Mouse (Mus musculus) neural tube, embryonic 13.5 days (tissue): ENCODE measurements at regions not wholly inside any gene's neighbourhood (a gene's known extent, or its start where the extent isn't known, plus 50 kb on each side); places are given as distances from the start of the nearest gene placed in this dataset.

ENCODE experiments used
- ATAC-seq: fragments of 200-750 bp; cut with Nextera tagmentation; 2 replicates; pipeline ENCODE4 v1.8.0; 2017; ENCODE audit warnings: low read depth, mild to moderate bottlenecking, moderate TSS enrichment, moderate library complexity
- H3K27ac ChIP-seq: fragments of 300-500 bp; sonication (generic); replicated peaks from 2 replicates; pipeline ENCODE4 v1.5.1; 2015; ENCODE audit warnings: moderate library complexity, mild to moderate bottlenecking, inconsistent platforms
- H3K27me3 ChIP-seq: fragments of 300-500 bp; sonication (generic); 2 replicates; pipeline ENCODE4 v1.6.1; 2015; ENCODE audit warnings: mild to moderate bottlenecking, inconsistent platforms
- H3K36me3 ChIP-seq: fragments of 300-500 bp; sonication (generic); 2 replicates; pipeline ENCODE4 v1.6.1; 2015; ENCODE audit warnings: mild to moderate bottlenecking, inconsistent platforms
- H3K4me1 ChIP-seq: fragments of 300-500 bp; sonication (generic); replicated peaks from 2 replicates; pipeline ENCODE4 v1.6.1; 2015; ENCODE audit warnings: inconsistent platforms
- H3K4me2 ChIP-seq: fragments of 300-500 bp; sonication (generic); 2 replicates; pipeline ENCODE4 v1.6.1; 2015; ENCODE audit warnings: inconsistent platforms, mild to moderate bottlenecking, moderate library complexity
- H3K4me3 ChIP-seq: fragments of 300-500 bp; sonication (generic); 2 replicates; pipeline ENCODE4 v1.5.1; 2015; ENCODE audit warnings: mild to moderate bottlenecking, inconsistent platforms
- H3K9ac ChIP-seq: fragments of 300-500 bp; sonication (generic); 2 replicates; pipeline ENCODE4 v1.6.1; 2015; ENCODE audit warnings: moderate library complexity, mild to moderate bottlenecking, inconsistent platforms
- H3K9me3 ChIP-seq: fragments of 300-500 bp; sonication (generic); 2 replicates; pipeline ENCODE4 v1.6.1; 2016; ENCODE audit warnings: inconsistent platforms
- WGBS: fragments of 180-500 bp; shearing (Covaris S2); methylation state at CpG from one replicate; pipeline ENCODE4 v1.1.7; 2015; 5-methylcytosine and 5-hydroxymethylcytosine counted together

DNA sequence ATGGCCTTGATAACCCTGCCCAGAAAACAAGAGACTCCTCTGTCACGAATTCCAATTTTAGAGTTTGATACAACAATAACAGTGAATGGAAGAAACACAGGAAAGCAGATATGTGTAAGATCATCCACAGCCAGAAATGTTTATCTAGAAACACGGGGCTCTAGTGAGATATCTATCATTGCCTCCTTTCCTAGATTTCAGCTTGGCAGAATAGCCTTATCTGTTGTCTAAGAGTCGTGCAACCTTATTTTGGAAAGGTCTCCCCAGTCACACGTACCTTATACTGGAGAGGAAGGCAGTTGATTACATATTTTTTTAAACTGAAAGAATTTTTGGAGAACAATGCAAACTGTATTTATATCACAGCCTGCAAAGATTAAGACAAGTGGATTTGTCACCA is 61.6 kb downstream of the Gm10295 start:
- Histone ChIP-seq H3K9ac (no peak overlapping the region), H3K4me2 (no peak overlapping the region), H3K9me3 (no peaks in the 10 kb centered on the region), H3K4me1 (no peaks in the 10 kb centered on the region), H3K27ac (no peak overlapping the region), H3K4me3 (no peak overlapping the region), H3K36me3 (no peaks in the 10 kb centered on the region), H3K27me3 (no peaks in the 10 kb centered on the region)
- 86% methylated on average over 4 of the region's 4 CpGs for WGBS
- ATAC-seq, result no peak

DNA sequence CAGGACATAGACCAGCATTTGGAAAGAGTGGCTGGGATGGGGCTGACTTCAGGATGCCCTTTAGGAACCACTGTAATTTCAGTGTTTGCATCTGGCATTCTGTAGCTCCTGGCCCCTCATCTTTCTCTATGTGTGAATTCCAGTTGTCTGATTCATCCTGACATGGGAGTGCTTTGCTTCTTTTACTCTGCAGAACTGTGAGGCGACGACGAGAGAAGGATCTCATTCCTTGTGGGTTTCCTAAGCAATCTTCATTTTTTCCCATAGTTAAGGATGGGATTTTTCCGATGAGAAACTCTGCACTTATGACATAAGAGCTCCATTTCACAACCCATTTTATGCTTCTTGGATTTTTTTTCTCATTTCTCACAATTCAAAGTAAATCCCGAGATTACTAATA is 62.0 kb downstream of the Gm10295 start:
- Histone ChIP-seq H3K4me2 (no peak overlapping the region), H3K36me3 (no peaks in the 10 kb centered on the region), H3K4me3 (no peak overlapping the region), H3K4me1 (no peaks in the 10 kb centered on the region), H3K27ac (no peak overlapping the region), H3K27me3 (no peaks in the 10 kb centered on the region), H3K9me3 (no peaks in the 10 kb centered on the region), H3K9ac (no peak overlapping the region)
- ATAC-seq, result no peak
- WGBS, result 86% methylated on average over 5 of the region's 5 CpGs

DNA sequence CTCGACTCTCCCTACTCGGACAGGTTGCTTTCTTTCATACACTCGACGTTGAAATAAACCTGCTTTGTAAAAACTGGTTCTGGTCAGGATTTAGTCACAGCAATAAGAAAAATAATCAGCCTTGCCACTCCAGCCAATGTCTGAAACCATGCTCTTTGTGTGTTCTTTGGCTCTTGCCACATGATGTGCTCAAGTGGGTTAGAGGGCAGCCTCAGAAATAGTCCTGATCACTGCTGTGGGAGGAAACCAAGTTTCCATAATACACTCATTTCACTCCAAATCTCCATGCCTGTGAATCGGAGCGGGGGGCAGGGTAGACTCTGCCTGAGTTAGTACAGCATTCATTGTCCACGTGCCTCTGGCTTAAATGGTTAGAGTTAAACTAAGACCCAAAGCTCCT is 63.8 kb downstream of the Gm10295 start:
- WGBS, result 87% methylated on average over 7 of the region's 7 CpGs
- H3K9me3 ChIP-seq, result peaks cover 5% of the 10 kb centered on the region; the same call in 1 of the 2 replicates
- ATAC-seq, result no peak
- no peak overlapping the region for H3K4me3 ChIP-seq
- H3K4me2 ChIP-seq, result no peak overlapping the region
- H3K27ac ChIP-seq, result no peak overlapping the region
- H3K36me3 ChIP-seq, result no peaks in the 10 kb centered on the region
- no peak overlapping the region for H3K9ac ChIP-seq
- H3K27me3 ChIP-seq, result no peaks in the 10 kb centered on the region
- H3K4me1 ChIP-seq, result no peaks in the 10 kb centered on the region

DNA sequence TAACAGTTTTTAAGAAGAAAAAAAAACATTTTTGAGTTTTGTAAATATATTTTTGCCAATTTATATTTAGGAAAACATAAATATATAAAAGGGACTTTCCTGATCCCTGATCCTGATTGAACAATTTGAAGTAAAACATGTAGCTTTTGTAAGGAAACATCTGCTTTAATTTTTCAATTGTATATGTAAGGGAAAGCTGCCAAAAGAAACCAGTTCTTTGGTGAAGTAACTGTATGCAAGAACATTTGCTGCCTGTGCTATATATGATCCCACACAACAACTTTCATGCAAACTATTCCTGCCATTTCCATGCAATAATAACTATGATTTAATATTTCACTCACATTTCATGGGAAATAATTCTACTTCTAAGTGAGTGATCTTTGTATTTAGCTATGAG is 67.0 kb downstream of the Gm10295 start:
- H3K4me2 ChIP-seq, result no peak overlapping the region
- H3K27me3 ChIP-seq, result no peaks in the 10 kb centered on the region
- ATAC-seq, result no peak
- no peaks in the 10 kb centered on the region for H3K36me3 ChIP-seq
- H3K4me1 ChIP-seq, result no peaks in the 10 kb centered on the region
- H3K27ac ChIP-seq, result no peak overlapping the region
- peaks cover 5% of the 10 kb centered on the region; the same call in 1 of the 2 replicates for H3K9me3 ChIP-seq
- H3K4me3 ChIP-seq, result no peak overlapping the region
- no peak overlapping the region for H3K9ac ChIP-seq

DNA sequence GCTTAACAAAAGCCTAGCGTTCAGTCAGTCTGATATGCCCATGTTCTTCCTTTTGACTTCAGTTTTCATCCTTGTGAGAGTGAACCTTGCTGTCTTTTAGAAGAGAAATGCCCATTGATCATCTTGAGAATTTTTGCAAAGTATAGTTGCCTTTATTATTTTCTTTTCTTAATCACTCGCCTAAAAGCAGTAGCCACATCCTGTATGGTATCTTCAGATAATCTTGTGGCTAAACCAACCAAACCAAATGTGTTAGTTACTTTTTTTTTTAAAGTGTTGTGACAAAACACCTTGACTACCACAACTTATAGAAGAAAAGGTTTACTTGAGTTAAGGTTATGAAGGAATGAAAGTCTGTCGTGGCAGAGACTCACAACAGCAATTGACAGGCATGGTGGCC is 67.9 kb downstream of the Gm10295 start:
- 94% methylated on average over 3 of the region's 3 CpGs for WGBS
- H3K4me1 ChIP-seq, result no peaks in the 10 kb centered on the region

DNA sequence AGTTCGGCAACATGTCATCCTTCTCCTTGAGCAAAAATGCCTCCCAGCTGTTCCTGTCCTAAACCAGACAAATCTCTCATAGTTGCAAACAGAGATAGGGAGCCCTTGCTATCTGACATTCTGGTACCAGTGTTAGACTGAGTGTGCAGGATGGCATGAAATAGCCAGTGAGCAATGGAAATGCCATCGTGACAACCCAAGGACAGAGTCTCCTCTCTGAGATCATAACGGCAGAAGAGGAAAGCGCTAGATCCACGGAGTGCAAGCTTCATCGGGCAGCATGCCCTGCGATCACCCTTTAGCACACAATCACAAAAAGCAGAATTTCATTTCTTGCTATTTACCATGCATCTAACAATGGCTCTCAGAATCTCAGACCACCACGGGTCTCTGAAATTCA is 85.2 kb downstream of the Gm10295 start:
- Histone ChIP-seq H3K27me3 (no peaks in the 10 kb centered on the region), H3K4me1 (no peaks in the 10 kb centered on the region), H3K36me3 (no peaks in the 10 kb centered on the region), H3K9ac (no peak overlapping the region), H3K4me2 (no peak overlapping the region), H3K9me3 (no peaks in the 10 kb centered on the region), H3K27ac (no peak overlapping the region), H3K4me3 (no peak overlapping the region)
- 86% methylated on average over 8 of the region's 8 CpGs for WGBS
- ATAC-seq, result no peak

More for the DNA sequence above, 67.9 kb downstream of the Gm10295 start:
- Histone ChIP-seq H3K9me3 (peaks cover 5% of the 10 kb centered on the region; the same call in 1 of the 2 replicates), H3K27ac (no peak overlapping the region), H3K9ac (no peak overlapping the region), H3K4me3 (no peak overlapping the region), H3K36me3 (no peaks in the 10 kb centered on the region), H3K4me2 (no peak overlapping the region), H3K27me3 (no peaks in the 10 kb centered on the region)
- no peak for ATAC-seq

DNA sequence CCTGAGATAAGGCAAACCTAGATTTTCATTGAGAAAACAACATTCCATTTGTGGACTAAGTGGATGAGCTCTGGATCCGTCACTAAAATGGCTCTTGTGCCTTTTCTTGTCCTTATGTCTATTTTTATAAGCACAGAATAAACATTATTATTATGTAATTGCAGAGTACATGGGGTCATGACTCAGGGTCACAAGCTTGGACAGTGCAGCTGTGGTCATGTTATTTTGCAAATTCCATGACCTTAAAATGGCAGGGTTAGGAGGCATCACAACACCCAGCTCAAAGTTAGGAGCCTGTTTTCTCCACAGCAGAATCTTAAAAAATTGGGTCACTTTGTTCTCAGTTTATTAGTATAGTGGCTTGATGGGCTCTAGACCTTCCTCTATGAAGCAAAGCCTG is 87.2 kb downstream of the Gm10295 start:
- H3K4me3 ChIP-seq, result no peak overlapping the region
- H3K4me2 ChIP-seq, result no peak overlapping the region
- no peaks in the 10 kb centered on the region for H3K27me3 ChIP-seq
- no peak overlapping the region for H3K9ac ChIP-seq
- H3K36me3 ChIP-seq, result no peaks in the 10 kb centered on the region
- no peaks in the 10 kb centered on the region for H3K4me1 ChIP-seq
- no peak overlapping the region for H3K27ac ChIP-seq
- no peaks in the 10 kb centered on the region for H3K9me3 ChIP-seq
- ATAC-seq, result no peak
- WGBS, result 88% methylated on average over 1 of the region's 1 CpGs

DNA sequence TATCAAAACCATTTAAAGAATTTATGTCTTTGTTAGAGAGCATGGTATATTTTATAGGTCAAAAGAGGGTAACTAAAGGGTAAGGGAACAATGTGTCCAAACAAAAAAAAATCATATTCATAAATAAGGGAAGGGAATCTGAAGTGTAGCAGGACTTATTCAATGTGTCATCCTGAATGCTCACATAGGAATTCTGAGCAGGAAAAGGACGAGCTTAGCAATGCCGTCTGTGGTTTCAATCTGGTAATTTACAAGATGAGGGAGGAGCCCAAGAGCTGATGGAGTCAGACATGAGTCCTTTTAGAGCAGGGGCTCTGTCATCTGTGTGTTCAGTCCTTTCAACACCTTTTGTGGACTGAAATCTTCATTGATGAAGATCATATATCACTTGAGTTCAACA is 101.6 kb downstream of the Gm10295 start:
- no peak overlapping the region for H3K4me2 ChIP-seq
- no peak overlapping the region for H3K27ac ChIP-seq
- H3K36me3 ChIP-seq, result no peaks in the 10 kb centered on the region
- H3K4me1 ChIP-seq, result no peaks in the 10 kb centered on the region
- no peak overlapping the region for H3K9ac ChIP-seq
- no peak overlapping the region for H3K4me3 ChIP-seq
- WGBS, result 52% methylated on average over 2 of the region's 2 CpGs
- no peaks in the 10 kb centered on the region for H3K27me3 ChIP-seq
- no peak for ATAC-seq
- no peaks in the 10 kb centered on the region for H3K9me3 ChIP-seq

DNA sequence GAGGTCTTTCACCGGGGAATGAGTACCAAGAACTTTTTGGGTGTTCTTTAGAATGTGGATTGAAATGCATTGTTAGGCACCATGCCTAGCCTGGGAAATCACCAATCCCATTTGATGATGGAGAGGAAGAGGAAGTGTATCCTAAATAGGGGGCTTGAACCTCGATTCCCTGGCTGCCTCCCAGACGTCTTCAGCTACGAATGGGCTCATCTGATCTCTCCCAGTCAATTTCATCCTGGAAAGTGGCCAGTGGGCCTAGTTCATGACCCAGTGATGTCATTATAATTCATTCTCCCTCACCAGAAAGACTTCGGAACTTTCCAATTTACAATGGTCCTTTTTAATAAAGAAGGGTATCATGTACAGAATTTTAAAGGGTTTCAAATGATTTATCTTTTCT is 102.1 kb downstream of the Gm10295 start:
- no peak overlapping the region for H3K4me3 ChIP-seq
- no peak overlapping the region for H3K9ac ChIP-seq
- ATAC-seq, result no peak
- H3K4me2 ChIP-seq, result no peak overlapping the region
- WGBS, result 55% methylated on average over 5 of the region's 5 CpGs
- H3K9me3 ChIP-seq, result no peaks in the 10 kb centered on the region
- no peak overlapping the region for H3K27ac ChIP-seq
- H3K36me3 ChIP-seq, result no peaks in the 10 kb centered on the region
- no peaks in the 10 kb centered on the region for H3K27me3 ChIP-seq
- H3K4me1 ChIP-seq, result no peaks in the 10 kb centered on the region

DNA sequence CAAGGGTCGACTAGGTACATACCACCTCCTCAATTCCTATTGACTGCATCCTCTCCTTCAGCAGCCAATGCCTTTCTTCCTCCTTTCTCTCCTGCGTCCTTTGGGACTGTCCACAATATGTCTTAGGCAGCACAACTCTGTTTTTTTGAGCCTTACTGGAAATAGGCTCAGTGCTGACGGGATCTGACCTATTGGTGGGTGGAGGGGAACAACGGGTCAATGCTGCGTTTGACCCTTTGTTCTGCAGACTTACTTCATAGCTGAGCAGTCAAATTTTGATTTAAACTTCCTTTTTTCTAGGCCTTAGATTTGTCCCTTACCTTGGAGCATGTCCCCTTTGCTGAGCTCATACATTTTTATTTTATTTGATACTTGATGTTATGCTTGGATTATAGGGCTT is 103.4 kb downstream of the Gm10295 start:
- ATAC-seq, result no peak
- H3K4me2 ChIP-seq, result no peak overlapping the region
- H3K9ac ChIP-seq, result no peak overlapping the region
- no peaks in the 10 kb centered on the region for H3K9me3 ChIP-seq
- no peaks in the 10 kb centered on the region for H3K4me1 ChIP-seq
- H3K27me3 ChIP-seq, result no peaks in the 10 kb centered on the region
- H3K36me3 ChIP-seq, result no peaks in the 10 kb centered on the region
- H3K4me3 ChIP-seq, result no peak overlapping the region
- no peak overlapping the region for H3K27ac ChIP-seq
- 76% methylated on average over 5 of the region's 5 CpGs for whole genome bisulfite sequencing

DNA sequence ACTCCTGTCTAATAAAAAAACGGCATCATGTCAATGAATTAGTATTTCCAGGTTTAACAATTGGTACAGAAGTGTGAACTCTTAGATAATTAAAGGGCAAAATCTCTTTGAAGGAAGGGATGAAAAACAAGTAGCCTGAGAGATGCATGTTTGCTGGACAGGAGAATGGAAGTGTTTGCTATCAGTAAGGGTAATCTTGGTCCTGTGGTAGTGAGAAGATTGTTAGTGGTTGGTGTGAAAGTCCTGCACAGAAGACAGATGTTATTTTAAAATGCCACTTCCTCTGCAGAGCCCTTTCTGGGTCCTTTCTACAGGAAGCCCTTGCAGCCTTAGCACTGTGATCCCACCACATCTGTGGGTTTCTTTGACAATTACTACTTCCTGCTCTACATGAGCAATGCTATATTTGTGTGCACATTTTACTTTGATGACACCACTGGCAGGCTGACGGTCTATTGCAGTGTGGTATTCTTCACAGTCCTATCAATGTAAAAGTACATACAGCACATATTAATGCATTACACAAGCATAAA is 108.8 kb downstream of the Gm10295 start:
- H3K4me3 ChIP-seq, result no peak overlapping the region
- no peak overlapping the region for H3K27ac ChIP-seq
- WGBS, result 90% methylated on average over 2 of the region's 2 CpGs
- no peaks in the 10 kb centered on the region for H3K9me3 ChIP-seq
- no peak for ATAC-seq
- H3K36me3 ChIP-seq, result no peaks in the 10 kb centered on the region
- H3K27me3 ChIP-seq, result no peaks in the 10 kb centered on the region
- no peak overlapping the region for H3K9ac ChIP-seq
- no peak overlapping the region for H3K4me2 ChIP-seq
- no peaks in the 10 kb centered on the region for H3K4me1 ChIP-seq

DNA sequence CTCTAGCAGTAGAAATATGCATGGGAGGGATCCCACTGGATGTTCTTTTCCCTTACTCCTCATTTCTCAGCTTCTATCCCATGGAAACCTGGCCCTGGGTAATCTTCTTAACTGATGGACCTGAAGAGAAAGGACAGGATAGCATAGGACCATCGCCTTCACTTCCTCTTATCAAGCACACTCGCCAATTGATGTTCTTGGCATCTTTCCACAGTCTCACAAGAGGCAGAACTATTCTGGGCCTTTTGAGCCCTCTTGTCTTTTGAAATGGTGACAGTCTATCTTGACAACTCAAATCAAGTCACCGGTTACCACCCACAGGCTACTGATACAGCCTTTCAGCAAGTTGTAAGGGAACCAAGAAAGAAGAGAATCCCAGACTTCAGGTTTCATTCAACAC is 112.1 kb downstream of the Gm10295 start:
- H3K27ac ChIP-seq, result no peak overlapping the region
- H3K4me3 ChIP-seq, result no peak overlapping the region
- no peak for ATAC-seq
- 88% methylated on average over 3 of the region's 3 CpGs for WGBS
- no peaks in the 10 kb centered on the region for H3K36me3 ChIP-seq
- no peak overlapping the region for H3K9ac ChIP-seq
- H3K27me3 ChIP-seq, result no peaks in the 10 kb centered on the region
- H3K4me2 ChIP-seq, result no peak overlapping the region
- peaks cover 12% of the 10 kb centered on the region; the same call in 1 of the 2 replicates for H3K4me1 ChIP-seq
- no peaks in the 10 kb centered on the region for H3K9me3 ChIP-seq

DNA sequence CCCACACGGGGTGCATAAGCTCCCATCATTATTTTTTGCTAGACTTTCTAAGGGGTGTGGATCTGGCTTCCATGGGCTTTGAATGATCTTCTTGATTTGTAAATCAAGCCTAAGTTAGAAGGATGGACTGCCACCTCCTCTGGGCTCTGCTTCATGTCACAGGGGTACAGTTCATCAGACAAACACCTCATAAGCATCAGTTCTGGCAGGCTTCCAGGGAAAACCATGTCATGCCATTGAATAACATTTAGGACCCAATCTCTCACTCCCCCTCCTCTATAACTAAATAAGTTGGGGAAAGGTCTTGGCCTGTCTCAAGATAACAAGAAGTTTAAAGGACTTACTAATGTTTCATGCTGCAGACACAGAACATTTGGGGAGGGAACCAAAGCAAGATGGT is 115.0 kb downstream of the Gm10295 start:
- Histone ChIP-seq H3K9me3 (no peaks in the 10 kb centered on the region), H3K4me2 (no peak overlapping the region), H3K4me1 (peaks cover 12% of the 10 kb centered on the region; the same call in 1 of the 2 replicates), H3K27ac (no peak overlapping the region; the same call in 1 of the 2 replicates), H3K27me3 (no peaks in the 10 kb centered on the region), H3K9ac (no peak overlapping the region), H3K4me3 (no peak overlapping the region), H3K36me3 (no peaks in the 10 kb centered on the region)
- ATAC-seq, result no peak
- WGBS, result 67% methylated on average over 1 of the region's 1 CpGs
